Mouse (Mus musculus): ENCODE results near the gene Mrps9. TPM values are rescaled to one million over a fixed set of nuclear protein-coding genes. Genes with fewer than 3 reads are reported as not detected.

Gene Mrps9
- total RNA-seq, 2 experiments from 2014 or later, result 37.5 to 41.2 TPM

DNA sequence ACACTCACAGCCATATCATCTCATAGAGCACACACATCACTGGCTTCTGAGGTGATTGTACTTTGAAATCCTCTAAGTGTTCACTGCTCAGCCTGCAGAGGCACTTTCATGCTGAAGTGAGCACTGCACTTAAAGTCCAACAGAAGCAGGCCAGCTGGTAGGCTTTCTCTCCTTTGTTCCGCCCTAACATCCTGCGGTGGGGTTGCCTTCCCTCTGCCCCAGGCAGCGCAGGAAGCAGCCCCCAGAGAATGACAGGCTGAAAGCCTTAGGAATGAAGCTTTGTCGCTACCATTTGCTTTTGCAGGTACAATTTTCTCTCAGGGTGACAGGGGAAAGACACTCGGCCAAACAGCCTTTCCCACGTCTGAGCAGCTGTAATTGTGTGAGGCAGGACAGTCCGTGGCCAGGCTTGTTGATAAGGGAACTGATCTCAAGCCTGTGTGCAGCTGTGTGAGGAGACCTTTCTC, 38.4 kb downstream of the Mrps9 start:
- intact Hi-C loops (cut with DNase I), result no loop called here
- DNase-seq (ENCODE audit: low spot score in 2 of 2), result no peak

DNA sequence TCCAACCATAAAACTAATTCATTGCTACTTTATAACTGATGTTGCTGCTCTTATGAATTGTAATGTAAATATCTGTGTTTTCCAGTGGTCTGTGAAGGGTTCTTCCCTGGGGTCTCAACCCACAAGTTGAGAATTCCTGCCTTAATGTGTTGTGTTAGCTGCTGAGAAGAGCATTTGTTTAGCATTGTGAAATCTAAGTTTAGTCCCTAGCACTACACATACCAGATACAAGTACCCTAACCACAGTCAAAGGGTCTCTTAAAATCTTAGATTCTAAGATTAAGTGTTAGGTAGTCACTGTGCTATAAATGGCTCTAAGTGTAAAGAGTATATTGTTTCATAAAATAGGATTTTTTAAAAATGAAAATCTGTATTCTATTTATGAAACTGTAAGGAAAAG, 43.7 kb downstream of the Mrps9 start:
- no peak for DNase-seq (ENCODE audit: low spot score in 2 of 2)
- intact Hi-C loops (cut with DNase I), result no loop called here

DNA sequence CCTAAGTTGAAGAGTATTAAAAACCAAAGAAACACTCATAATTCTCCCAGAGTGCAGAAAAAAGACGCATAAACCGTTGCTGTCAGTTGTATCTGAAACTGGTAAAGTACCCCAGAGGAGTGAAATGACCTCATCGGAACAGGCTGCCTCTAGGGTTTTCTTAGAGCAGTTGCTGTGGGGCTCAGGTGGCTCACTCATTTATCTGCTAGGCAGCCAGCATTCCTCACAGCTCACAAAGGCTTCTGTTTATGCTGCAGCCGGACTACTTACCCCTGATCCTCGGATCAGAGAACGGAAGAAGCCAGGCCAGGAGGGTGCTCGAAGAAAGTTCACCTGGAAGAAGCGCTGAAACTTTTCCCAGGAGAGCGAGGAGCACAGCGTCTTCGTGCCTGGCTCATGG, 54.1 kb downstream of the Mrps9 start:
- intact Hi-C loops (cut with DNase I), result no loop called here
- DNase-seq (ENCODE audit: low spot score in 2 of 2), result no peak

DNA sequence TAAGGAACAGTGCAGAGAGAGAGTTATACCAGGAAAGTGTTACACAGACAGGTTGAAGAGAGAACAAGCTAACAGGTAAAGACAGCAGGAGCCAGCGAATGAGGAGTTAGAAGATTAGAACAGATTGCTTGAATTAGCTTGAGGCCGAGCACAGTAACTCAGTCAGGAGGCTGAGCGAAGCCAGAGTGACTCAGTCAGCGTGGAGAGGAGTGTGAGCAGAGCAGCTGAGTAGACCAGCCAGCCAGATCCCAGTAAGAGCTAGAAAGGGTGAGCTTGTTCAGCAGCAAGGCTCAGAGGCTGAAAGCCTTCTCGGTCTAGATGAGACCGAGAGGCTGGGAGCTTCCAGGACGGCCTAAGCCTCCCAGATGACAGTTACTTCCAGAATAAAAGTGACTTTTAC, 55.7 kb downstream of the Mrps9 start:
- DNase-seq (ENCODE audit: low spot score in 2 of 2), result peak in 1 of 2 experiments; percentile 12
- intact Hi-C loops (cut with DNase I), result no loop called here

GRCm38 (mm10) chr1:42907153-42907552, 56.1 kb downstream of the Mrps9 start:
- DNase-seq (ENCODE audit: low spot score in 2 of 2), result no peak
- intact Hi-C loops (cut with DNase I), result no loop called here

DNA sequence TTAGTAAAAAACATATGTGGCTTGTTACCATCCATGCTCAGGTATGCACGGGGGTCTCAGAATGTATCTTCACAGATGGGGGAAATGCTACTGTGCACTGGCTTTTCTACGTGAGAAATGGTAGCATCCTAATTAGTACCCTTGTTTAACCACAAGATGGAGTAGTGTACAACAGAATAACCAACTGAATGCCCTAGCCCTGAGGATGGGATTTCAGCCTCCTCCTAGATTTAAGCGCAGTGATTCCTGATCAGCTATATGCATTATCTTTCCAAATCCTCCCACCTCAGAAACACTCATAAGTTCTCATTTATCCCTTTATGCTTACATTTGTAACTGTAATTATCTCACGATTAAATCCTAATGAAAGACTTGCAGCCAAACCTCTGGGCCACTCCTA, 64.0 kb downstream of the Mrps9 start:
- DNase-seq (ENCODE audit: low spot score in 2 of 2), result peak; percentile 15 to 73

GRCm38 (mm10) chr1:42916719-42917118, 65.7 kb downstream of the Mrps9 start:
- no peak for DNase-seq (ENCODE audit: low spot score in 2 of 2)
- intact Hi-C loops (cut with DNase I), result no loop called here

More for the DNA sequence above, 64.0 kb downstream of the Mrps9 start:
- intact Hi-C loops (cut with DNase I), result loop anchor here (2.0 kb wide), 1 partner anchor 152 kb away; no protein-coding TSS in a partner anchor

DNA sequence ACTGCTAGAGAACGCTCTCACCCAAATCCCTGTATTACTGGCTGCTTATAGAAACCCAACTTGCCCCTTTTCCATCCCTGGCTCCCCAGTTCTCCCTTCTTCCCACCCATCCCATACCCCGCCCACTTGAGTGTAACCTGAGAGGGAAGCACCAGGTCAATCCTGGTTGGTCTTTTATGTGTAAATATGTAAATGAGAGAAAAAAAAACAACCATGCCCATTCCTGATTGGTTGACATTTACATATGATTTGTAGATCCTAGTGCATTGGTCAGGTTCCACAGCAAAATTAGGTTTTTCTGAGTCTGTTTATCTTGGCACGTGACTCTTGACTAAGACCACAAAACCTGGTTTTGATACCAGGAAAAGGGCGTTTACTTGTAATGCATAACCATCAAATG, 66.9 kb downstream of the Mrps9 start:
- intact Hi-C loops (cut with DNase I), result no loop called here
- no peak for DNase-seq (ENCODE audit: low spot score in 2 of 2)

DNA sequence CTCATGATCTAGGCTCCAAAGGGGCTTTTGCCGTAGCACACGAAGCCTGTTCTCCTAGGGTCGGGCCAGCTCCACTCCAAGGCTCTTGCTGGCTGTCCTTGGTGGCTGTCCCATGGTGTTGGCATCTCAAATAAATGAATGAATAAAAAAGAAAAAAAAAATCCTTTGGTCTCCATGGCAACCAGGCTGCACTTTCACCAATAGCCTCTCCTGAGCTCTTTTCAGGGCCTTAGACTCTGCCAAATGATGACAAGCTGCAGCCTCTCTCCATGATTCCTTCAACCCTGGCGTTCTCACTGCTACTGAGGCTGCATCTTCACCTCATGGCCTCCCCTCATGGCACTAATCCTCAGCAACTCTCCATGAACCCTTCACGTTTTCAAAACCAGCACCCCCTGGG, 72.9 kb downstream of the Mrps9 start:
- intact Hi-C loops (cut with DNase I), result no loop called here
- peak in 1 of 2 experiments; percentile 30 for DNase-seq (ENCODE audit: low spot score in 2 of 2)

GRCm38 (mm10) chr1:42933613-42934012, 82.6 kb downstream of the Mrps9 start:
- DNase-seq (ENCODE audit: low spot score in 2 of 2), result no peak
- intact Hi-C loops (cut with DNase I), result no loop called here

- no peak for DNase-seq (ENCODE audit: low spot score in 2 of 2)
- intact Hi-C loops (cut with DNase I), result no loop called here
Measured at GRCm38 (mm10) chr1:42948486-42948885, 97.5 kb downstream of the Mrps9 start.

DNA sequence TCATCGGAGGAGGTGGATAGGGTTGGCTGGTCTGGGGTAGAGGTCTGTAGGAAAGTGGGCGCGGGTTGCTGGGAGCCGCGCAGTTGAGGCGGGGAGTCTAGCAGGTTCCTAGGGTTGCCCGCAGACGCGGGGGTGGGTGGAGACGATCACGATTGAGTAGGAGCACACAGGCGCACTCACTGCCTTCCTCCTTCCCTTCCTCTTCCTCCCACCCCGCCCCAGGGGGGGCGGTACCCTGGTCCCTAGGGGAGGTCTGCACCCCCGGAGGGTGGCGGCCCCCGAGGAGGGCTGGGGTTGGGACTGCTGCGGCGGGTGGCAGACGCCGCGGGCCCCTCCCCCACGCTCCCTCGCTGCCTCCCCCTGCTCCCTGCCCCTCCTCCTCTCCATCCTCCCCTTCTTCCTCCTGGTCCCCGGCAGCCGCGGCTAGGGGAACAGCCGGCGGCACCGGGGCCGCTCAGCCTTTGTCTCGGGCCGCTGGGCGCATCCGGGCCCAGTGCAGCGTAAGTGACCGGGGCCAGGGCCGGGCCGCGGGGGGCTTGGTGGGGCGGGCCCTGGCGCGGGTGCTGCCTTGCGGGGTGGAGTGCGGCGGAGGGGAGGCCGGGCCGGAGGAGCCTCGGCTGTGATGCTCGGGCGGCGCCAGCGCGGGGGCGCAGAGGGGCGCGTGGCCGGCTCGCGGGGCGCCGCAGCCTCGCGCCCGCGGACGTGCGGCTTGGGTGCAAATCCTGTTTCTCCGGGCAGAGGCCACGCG, 101.9 kb downstream of the Mrps9 start, which contains the start of gene Gpr45:
Gene Gpr45, plus strand, starts transcription at position 139 of the 748 bp plus-strand sequence.
- intact Hi-C loops (cut with DNase I), result no loop called here
- DNase-seq (ENCODE audit: low spot score in 2 of 2), result peak; percentile 52 to 60

DNA sequence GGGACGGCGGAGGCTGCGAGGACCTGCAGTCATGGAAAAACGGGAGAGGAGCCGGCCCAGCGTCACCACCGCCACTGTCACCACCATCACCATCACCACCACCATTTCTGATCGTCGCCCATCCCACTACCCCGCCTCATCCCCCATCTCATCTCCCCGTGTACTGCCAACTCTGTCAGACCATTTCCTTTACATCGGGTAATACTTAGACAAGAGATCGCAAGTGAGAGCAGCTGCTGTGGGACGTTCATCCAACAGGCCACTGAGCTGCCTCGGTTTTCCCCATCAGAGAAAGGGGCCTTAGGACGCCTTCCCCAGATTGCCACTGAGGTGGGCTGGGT, 102.4 kb downstream of the Mrps9 start:
- no peak for DNase-seq (ENCODE audit: low spot score in 2 of 2)
- intact Hi-C loops (cut with DNase I), result no loop called here

Other genes starting within 250 kb of the Mrps9 start
- 10 to 100 TPM; 58.7 to 61.9 TPM for gene Pou3f3, start 155.5 kb upstream of the Mrps9 start, total RNA-seq (2021)
- 10 to 100 TPM; 17.1 to 18.4 TPM for gene Gpr45, start 101.6 kb downstream of the Mrps9 start, total RNA-seq (2021)
- gene Tgfbrap1, start 247.4 kb downstream of the Mrps9 start, total RNA-seq (2021), result 10 to 100 TPM; 40.3 to 41.7 TPM
- 10 to 100 TPM; 19.8 to 20.3 TPM for gene AI597479, start 247.5 kb downstream of the Mrps9 start, total RNA-seq (2021)